Mouse (Mus musculus): ENCODE data around the gene Mrpl24. TPM values are rescaled to one million over a fixed set of nuclear protein-coding genes. Genes with fewer than 3 reads are reported as not detected.

Gene Mrpl24
- total and polyA plus RNA-seq, 3 experiments = 123 to 176 (median 166) TPM

GRCm38 (mm10) chr3:87944838-87945600 is 25.7 kb downstream of the Mrpl24 start:
- no peaks in the 10 kb centered on the region for H3K9me3 ChIP-seq (replicated peaks; ENCODE audit: low read length)
- no peak for TF ChIP-seq HCFC1 (IDR thresholded peaks at IDR 0.05; ENCODE audit: low read depth, low read length)
- H3K79me2 ChIP-seq (replicated peaks; ENCODE audit: control insufficient read depth, extremely low read depth, insufficient read depth, poor library complexity, severe bottlenecking) = no peaks in the 10 kb centered on the region
- H3K9ac ChIP-seq (ENCODE audit: insufficient read depth, low read depth) = no peak overlapping the region
- no peak overlapping the region for H3K4me2 ChIP-seq (ENCODE audit: insufficient read depth, low read depth, poor library complexity, severe bottlenecking)
- DNase-seq (ENCODE audit: extremely low read depth) = no peak
- dilution Hi-C loops (cut with MboI; ENCODE audit: extremely low pct_ligation_motif_present, extremely low pct_unique_long_range_greater_than_20kb, low sequenced_read_pairs) = no loop called here
- H3K36me3 ChIP-seq (replicated peaks in 1 of 2; ENCODE audit: control insufficient read depth in 1 of 2, insufficient read depth in 1 of 2, low read length in 1 of 2) = peaks cover 29 to 58% of the 10 kb centered on the region in 2 experiments
- H3K27me3 ChIP-seq (replicated peaks) = no peaks in the 10 kb centered on the region
- in situ Hi-C loops (cut with MboI; ENCODE audit: low pct_ligation_motif_present, low pct_unique_long_range_greater_than_20kb, low sequenced_read_pairs) = loop anchor here (5.0 kb wide), 1 partner anchor 32 kb away; no protein-coding TSS in a partner anchor
- no peak overlapping the region for H3K4me3 ChIP-seq (replicated peaks in 1 of 3; ENCODE audit: low read depth in 2 of 3, low read length in 2 of 3, poor library complexity in 1 of 3)
- H3K4me1 ChIP-seq (ENCODE audit: control insufficient read depth in 1 of 2, insufficient read depth in 2 of 2) = no peaks in the 10 kb centered on the region
- no peak overlapping the region for H3K27ac ChIP-seq (ENCODE audit: insufficient read depth, low read depth)

- Histone ChIP-seq H3K9me3 (replicated peaks; ENCODE audit: low read length) (no peaks in the 10 kb centered on the region), H3K9ac (ENCODE audit: insufficient read depth, low read depth) (no peak overlapping the region), H3K27me3 (replicated peaks) (no peaks in the 10 kb centered on the region), H3K4me3 (replicated peaks in 1 of 3; ENCODE audit: low read depth in 2 of 3, low read length in 2 of 3, poor library complexity in 1 of 3) (no peak overlapping the region), H3K36me3 (replicated peaks in 1 of 2; ENCODE audit: control insufficient read depth in 1 of 2, insufficient read depth in 1 of 2, low read length in 1 of 2) (peaks cover 24 to 51% of the 10 kb centered on the region in 2 experiments), H3K4me1 (ENCODE audit: control insufficient read depth in 1 of 2, insufficient read depth in 2 of 2) (no peaks in the 10 kb centered on the region), H3K79me2 (replicated peaks; ENCODE audit: control insufficient read depth, extremely low read depth, insufficient read depth, poor library complexity, severe bottlenecking) (no peaks in the 10 kb centered on the region), H3K4me2 (ENCODE audit: insufficient read depth, low read depth, poor library complexity, severe bottlenecking) (no peak overlapping the region), H3K27ac (ENCODE audit: insufficient read depth, low read depth) (no peak overlapping the region)
- TF ChIP-seq POLR2AphosphoS2 (IDR thresholded peaks at IDR 0.05; ENCODE audit: low read depth, low read length) = no peak
- no peak for TF ChIP-seq RAD21 (IDR thresholded peaks at IDR 0.05; ENCODE audit: low read depth, low read length)
- TF ChIP-seq CHD1 (IDR thresholded peaks at IDR 0.05; ENCODE audit: low read depth, low read length) = no peak
- TF ChIP-seq ZKSCAN1 (IDR thresholded peaks at IDR 0.05; ENCODE audit: borderline replicate concordance, low read depth, low read length) = no peak
- no peak for TF ChIP-seq RCOR1 (conservative IDR thresholded peaks at IDR 0.05; ENCODE audit: low read depth, low read length)
- TF ChIP-seq HCFC1 (IDR thresholded peaks at IDR 0.05; ENCODE audit: low read depth, low read length) = no peak
- no peak for TF ChIP-seq TBP (conservative IDR thresholded peaks at IDR 0.05; ENCODE audit: low read depth, low read length)
- TF ChIP-seq JUND (conservative IDR thresholded peaks at IDR 0.05; ENCODE audit: low read depth, low read length) = no peak
- TF ChIP-seq MEF2A (IDR thresholded peaks at IDR 0.05; ENCODE audit: borderline replicate concordance, low read depth, low read length) = no peak
- no peak for TF ChIP-seq GABPA (IDR thresholded peaks at IDR 0.05; ENCODE audit: insufficient replicate concordance, low read depth, low read length)
- no peak for TF ChIP-seq ZC3H11A (IDR thresholded peaks at IDR 0.05; ENCODE audit: low read depth, low read length)
- no peak for TF ChIP-seq NELFE (IDR thresholded peaks at IDR 0.05; ENCODE audit: low read depth, low read length)
- no peak for TF ChIP-seq USF2 (conservative IDR thresholded peaks at IDR 0.05; ENCODE audit: low read depth, low read length)
- TF ChIP-seq USF1 (IDR thresholded peaks at IDR 0.05; ENCODE audit: low read depth, low read length) = no peak
- no peak for TF ChIP-seq KAT2A (IDR thresholded peaks at IDR 0.05; ENCODE audit: insufficient replicate concordance, low read length)
- no peak for DNase-seq (ENCODE audit: extremely low read depth)
- dilution Hi-C loops (cut with MboI; ENCODE audit: extremely low pct_ligation_motif_present, extremely low pct_unique_long_range_greater_than_20kb, low sequenced_read_pairs) = no loop called here
- in situ Hi-C loops (cut with MboI; ENCODE audit: low pct_ligation_motif_present, low pct_unique_long_range_greater_than_20kb, low sequenced_read_pairs) = no loop called here
Observed at GRCm38 (mm10) chr3:87945781-87946540, 26.7 kb downstream of the Mrpl24 start.
